Mouse (Mus musculus) liver, adult 2 months (tissue): ENCODE measurements at regions not wholly inside any gene's neighbourhood (a gene's known extent, or its start where the extent isn't known, plus 50 kb on each side); places are given as distances from the start of the nearest gene placed in this dataset.

ENCODE experiments used
- DNase-seq: peaks from one replicate; pipeline ENCODE4 v3.0.0-alpha.2; 2011; ENCODE audit warnings: low read depth, low spot score; ENCODE audit errors: extremely low read depth
- H3K27ac ChIP-seq: fragments of 200-500 bp; replicated peaks from 2 replicates; pipeline ENCODE4 v1.5.1; 2012; ENCODE audit warnings: low read depth, mild to moderate bottlenecking, control low read depth, inconsistent platforms, low read length; ENCODE audit not compliant: insufficient read depth
- H3K27me3 ChIP-seq: fragments of 200-500 bp; 2 replicates; pipeline ENCODE4 v1.6.1; 2012; ENCODE audit warnings: mild to moderate bottlenecking, moderate library complexity, low read length, inconsistent platforms; ENCODE audit not compliant: control insufficient read depth, insufficient read depth
- H3K36me3 ChIP-seq: fragments of 200-500 bp; 2 replicates; pipeline ENCODE4 v1.6.1; 2012; ENCODE audit warnings: low read length, inconsistent platforms; ENCODE audit not compliant: control insufficient read depth, insufficient read depth
- H3K4me1 ChIP-seq: fragments of 200-500 bp; 2 replicates; pipeline ENCODE4 v1.6.1; 2011; ENCODE audit warnings: low read length; ENCODE audit not compliant: control insufficient read depth, insufficient read depth
- H3K4me3 ChIP-seq: fragments of 200-500 bp; 2 replicates; pipeline ENCODE4 v1.5.1; 2011; ENCODE audit warnings: low read depth, mild to moderate bottlenecking, control low read depth, low read length, moderate library complexity; ENCODE audit not compliant: insufficient read depth
- H3K79me2 ChIP-seq: fragments of 200-500 bp; 2 replicates; pipeline ENCODE4 v1.6.1; 2012; ENCODE audit warnings: inconsistent platforms, mild to moderate bottlenecking, low read length, moderate library complexity; ENCODE audit not compliant: control insufficient read depth, insufficient read depth
- H3K9ac ChIP-seq: fragments of 200-500 bp; 2 replicates; pipeline ENCODE4 v1.6.1; 2012; ENCODE audit warnings: low read depth, mild to moderate bottlenecking, control low read depth, inconsistent platforms, low read length
- CTCF ChIP-seq: fragments of 200-500 bp; IDR thresholded peaks from 2 replicates; pipeline ENCODE4 v1.5.1; 2011; ENCODE audit warnings: low read depth, low read length, control low read depth
- POLR2A ChIP-seq: fragments of 200-500 bp; IDR thresholded peaks from 2 replicates; pipeline ENCODE4 v1.6.1; 2011; ENCODE audit warnings: low read length, control low read depth; ENCODE audit not compliant: insufficient read depth; ENCODE audit errors: extremely low read depth
- WGBS: fragments of 180-500 bp; shearing (Covaris S2); methylation state at CpG from one replicate; pipeline ENCODE4 v1.1.7; 2018; 5-methylcytosine and 5-hydroxymethylcytosine counted together

- H3K9ac ChIP-seq = no peak overlapping the region
- H3K27ac ChIP-seq = no peak overlapping the region
- no peaks in the 10 kb centered on the region for H3K36me3 ChIP-seq
- peaks cover 5% of the 10 kb centered on the region; the same call in 1 of the 2 replicates for H3K4me1 ChIP-seq
- peak; percentile 55 for DNase-seq
- H3K79me2 ChIP-seq = no peaks in the 10 kb centered on the region
- WGBS = 86% methylated on average over 1 of the region's 1 CpGs
- TF ChIP-seq CTCF (no peak), POLR2A (no peak)
- H3K27me3 ChIP-seq = no peaks in the 10 kb centered on the region
- H3K4me3 ChIP-seq = no peak overlapping the region
Observed at GRCm38 (mm10) chr8:56439417-56439816, 111.4 kb downstream of the Cep44 start.

GRCm38 (mm10) chr8:56434826-56435225 is 116.0 kb downstream of the Cep44 start:
- no peak overlapping the region for H3K27ac ChIP-seq
- 100% methylated on average over 1 of the region's 1 CpGs for WGBS
- H3K27me3 ChIP-seq = no peaks in the 10 kb centered on the region
- no peak overlapping the region for H3K4me3 ChIP-seq
- H3K36me3 ChIP-seq = no peaks in the 10 kb centered on the region
- DNase-seq = peak; percentile 63
- H3K9ac ChIP-seq = no peak overlapping the region
- no peak for TF ChIP-seq CTCF
- TF ChIP-seq POLR2A = no peak
- H3K79me2 ChIP-seq = no peaks in the 10 kb centered on the region
- H3K4me1 ChIP-seq = no peaks in the 10 kb centered on the region; the same call in 1 of the 2 replicates

GRCm38 (mm10) chr8:56412026-56412425 is 117.6 kb downstream of the Hpgd start:
- Histone ChIP-seq H3K27ac (no peak overlapping the region), H3K9ac (no peak overlapping the region), H3K27me3 (no peaks in the 10 kb centered on the region), H3K79me2 (no peaks in the 10 kb centered on the region), H3K36me3 (no peaks in the 10 kb centered on the region), H3K4me3 (no peak overlapping the region), H3K4me1 (peaks cover 7% of the 10 kb centered on the region)
- DNase-seq = no peak
- TF ChIP-seq POLR2A = no peak
- TF ChIP-seq CTCF = no peak
- 77% methylated on average over 3 of the region's 3 CpGs for WGBS

- Histone ChIP-seq H3K4me1 (peaks cover 7% of the 10 kb centered on the region), H3K36me3 (no peaks in the 10 kb centered on the region), H3K9ac (no peak overlapping the region), H3K27me3 (no peaks in the 10 kb centered on the region), H3K27ac (no peak overlapping the region), H3K4me3 (no peak overlapping the region), H3K79me2 (no peaks in the 10 kb centered on the region)
- DNase-seq = no peak
- TF ChIP-seq CTCF (no peak), POLR2A (no peak)
- 59% methylated on average over 1 of the region's 1 CpGs for WGBS
Observed at GRCm38 (mm10) chr8:56410412-56410811, 116.0 kb downstream of the Hpgd start.

- Histone ChIP-seq H3K36me3 (no peaks in the 10 kb centered on the region), H3K27me3 (no peaks in the 10 kb centered on the region), H3K79me2 (no peaks in the 10 kb centered on the region), H3K9ac (no peak overlapping the region), H3K27ac (no peak overlapping the region), H3K4me3 (no peak overlapping the region), H3K4me1 (peaks cover 7% of the 10 kb centered on the region)
- peak; percentile 85 for DNase-seq
- 34% methylated on average over 2 of the region's 2 CpGs for WGBS
- no peak for TF ChIP-seq POLR2A
- TF ChIP-seq CTCF = no peak
Observed at GRCm38 (mm10) chr8:56407267-56407666, 112.9 kb downstream of the Hpgd start.

- TF ChIP-seq POLR2A = no peak
- no peak for TF ChIP-seq CTCF
- Histone ChIP-seq H3K4me3 (no peak overlapping the region), H3K36me3 (no peaks in the 10 kb centered on the region), H3K27ac (no peak overlapping the region), H3K79me2 (no peaks in the 10 kb centered on the region), H3K4me1 (peaks cover 7% of the 10 kb centered on the region), H3K9ac (no peak overlapping the region), H3K27me3 (no peaks in the 10 kb centered on the region)
- DNase-seq = no peak
Observed at GRCm38 (mm10) chr8:56406317-56406716, 111.9 kb downstream of the Hpgd start.
